Mouse (Mus musculus) adrenal gland, postnatal 10 days (tissue): Measurements from ENCODE around the gene Rab27a. TPM values are rescaled to one million over a fixed set of nuclear protein-coding genes. Genes with fewer than 3 reads are reported as not detected.

ENCODE experiments used
- microRNA-seq: library from miRNA; unstranded; fragments of <30 nt; microRNA quantifications from one replicate; pipeline ENCODE4 v1.2.0, GENCODE M21; 2021
- total RNA-seq, 2 experiments: library from RNA; stranded (reverse); gene quantifications; 2 replicates each; pipeline ENCODE4 v1.2.3; 2021

Rab27a gene
- total RNA-seq, 2 experiments from 2014 or later: 21.9 to 27.0 TPM

Small RNAs within 50 kb of the gene (microRNA-seq; reads per million reads assigned to microRNA genes)
- gene Gm27353: not detected

Other genes starting within 250 kb of the Rab27a start
- gene Prtg, start 238.0 kb upstream of the Rab27a start, total RNA-seq: under 1 TPM; 0.45 to 0.61 TPM
- gene Pygo1, start 119.2 kb upstream of the Rab27a start, total RNA-seq: 1 to 10 TPM; 3.5 to 5.0 TPM
- under 1 TPM; 0.66 to 0.85 TPM for gene Dyx1c1, start 86.1 kb upstream of the Rab27a start, total RNA-seq
- gene Gm44503, start 86.0 kb upstream of the Rab27a start, total RNA-seq: under 1 TPM in 1 of 2 experiments, not detected in 1; 0.21 TPM
- 10 to 100 TPM; 11.3 to 12.4 TPM for gene Ccpg1os, start 59.5 kb upstream of the Rab27a start, total RNA-seq
- 10 to 100 TPM; 71.0 to 73.8 TPM for gene Ccpg1, start 59.4 kb upstream of the Rab27a start, total RNA-seq
- gene Pigb, start 4.5 kb upstream of the Rab27a start, total RNA-seq: 10 to 100 TPM in 1 of 2 experiments, 1 to 10 TPM in 1; 7.6 to 12.1 TPM
- under 1 TPM; 0.72 to 0.94 TPM for gene Khdc3, start 57.0 kb downstream of the Rab27a start, total RNA-seq
- not detected for gene Gm20509, start 57.6 kb downstream of the Rab27a start, total RNA-seq
- 10 to 100 TPM; 61.2 to 63.7 TPM for gene Rsl24d1, start 68.6 kb downstream of the Rab27a start, total RNA-seq